Mouse (Mus musculus) heart, postnatal 0 days (tissue): ENCODE measurements around the gene Tpo. TPM values are rescaled to one million over a fixed set of nuclear protein-coding genes. Genes with fewer than 3 reads are reported as not detected.
A peak's percentile ranks its signal among the peaks of the same experiment; 100 is the strongest.

ENCODE experiments used
- ATAC-seq: fragments of 200-750 bp; cut with Nextera tagmentation; 2 replicates; pipeline ENCODE4 v1.8.0; 2017; ENCODE audit warnings: low read depth, moderate number of reproducible peaks, moderate library complexity; ENCODE audit not compliant: insufficient read depth
- DNase-seq: peaks from one replicate; pipeline ENCODE4 v3.0.0-alpha.2; 2016; ENCODE audit warnings: low spot score
- H3K27ac ChIP-seq: fragments of 300-500 bp; sonication (generic); 2 replicates; pipeline ENCODE4 v1.5.1; 2014; ENCODE audit warnings: low read depth, mild to moderate bottlenecking
- H3K27me3 ChIP-seq: fragments of 300-500 bp; sonication (generic); 2 replicates; pipeline ENCODE4 v1.6.1; 2014; ENCODE audit warnings: low read length, mixed read lengths; ENCODE audit not compliant: control insufficient read depth, insufficient read depth
- H3K36me3 ChIP-seq: fragments of 300-500 bp; sonication (generic); replicated peaks from 2 replicates; pipeline ENCODE4 v1.6.1; 2014; ENCODE audit warnings: low read length, mixed read lengths; ENCODE audit not compliant: control insufficient read depth, insufficient read depth
- H3K4me1 ChIP-seq: fragments of 300-500 bp; sonication (generic); 2 replicates; pipeline ENCODE4 v1.6.1; 2014; ENCODE audit warnings: antibody characterized with exemption; ENCODE audit not compliant: control insufficient read depth, insufficient read depth
- H3K4me2 ChIP-seq: fragments of 300-500 bp; sonication (generic); 2 replicates; pipeline ENCODE4 v1.6.1; 2014; ENCODE audit warnings: low read depth, mild to moderate bottlenecking, low read length, moderate library complexity
- H3K4me3 ChIP-seq: fragments of 300-500 bp; sonication (generic); 2 replicates; pipeline ENCODE4 v1.5.1; 2014; ENCODE audit warnings: low read depth, low read length
- H3K9ac ChIP-seq: fragments of 300-500 bp; sonication (generic); replicated peaks from 2 replicates; pipeline ENCODE4 v1.6.1; 2014; ENCODE audit warnings: low read depth, low read length, mixed read lengths
- H3K9me3 ChIP-seq: fragments of 300-500 bp; sonication (generic); replicated peaks from 2 replicates; pipeline ENCODE4 v1.6.1; 2016; ENCODE audit warnings: low read length; ENCODE audit not compliant: control insufficient read depth
- CTCF ChIP-seq: IDR thresholded peaks from 2 replicates; pipeline ENCODE4 v1.5.1; 2016; ENCODE audit warnings: antibody characterized with exemption, control low read depth, low read depth
- EP300 ChIP-seq: IDR thresholded peaks from 2 replicates; pipeline ENCODE4 v1.6.1; 2016; ENCODE audit warnings: antibody characterized with exemption, low read depth
- WGBS: fragments of 180-500 bp; shearing (Covaris S2); extraction: QIAGEN DNeasy Blood & Tissue Kit; methylation state at CpG from one replicate; pipeline ENCODE4 v1.1.7; 2014; 5-methylcytosine and 5-hydroxymethylcytosine counted together
- polyA plus RNA-seq: library from polyadenylated mRNA; unstranded; fragments of >200 nt; fragmentation: Nextera tagmentation; extraction: Ambion mirVana; gene quantifications from 2 replicates; pipeline ENCODE4 v1.2.1, GENCODE M21; 2015
- total RNA-seq: library from RNA; depleted of rRNA; stranded (reverse); fragments of >200 nt; gene quantifications from 2 replicates; pipeline ENCODE4 v1.2.3, GENCODE M21; 2014; ENCODE audit warnings: low replicate concordance; rRNA removed

Gene Tpo
- total RNA-seq (not detected in 2 replicates), polyA plus RNA-seq (0.03 TPM in 1 of 2 replicates, not detected in the other)

- DNase-seq = no peak
- Histone ChIP-seq H3K27ac (no peak within 1 kb of the TSS), H3K9ac (no peak within 1 kb of the TSS), H3K4me2 (no peak within 1 kb of the TSS), H3K4me3 (no peak within 1 kb of the TSS), H3K36me3 (no peaks in the 10 kb centered on the region), H3K4me1 (no peaks in the 10 kb centered on the region), H3K27me3 (no peaks in the 10 kb centered on the region), H3K9me3 (no peaks in the 10 kb centered on the region)
- WGBS = 74% methylated on average over 4 of the region's 4 CpGs
- no peak for ATAC-seq
- TF ChIP-seq EP300 (no peak), CTCF (no peak)
These were observed at the start of gene Tpo for GRCm38 (mm10) chr12:30132524-30132923. Gene Tpo (minus strand): TSS chr12:30132624.

DNA sequence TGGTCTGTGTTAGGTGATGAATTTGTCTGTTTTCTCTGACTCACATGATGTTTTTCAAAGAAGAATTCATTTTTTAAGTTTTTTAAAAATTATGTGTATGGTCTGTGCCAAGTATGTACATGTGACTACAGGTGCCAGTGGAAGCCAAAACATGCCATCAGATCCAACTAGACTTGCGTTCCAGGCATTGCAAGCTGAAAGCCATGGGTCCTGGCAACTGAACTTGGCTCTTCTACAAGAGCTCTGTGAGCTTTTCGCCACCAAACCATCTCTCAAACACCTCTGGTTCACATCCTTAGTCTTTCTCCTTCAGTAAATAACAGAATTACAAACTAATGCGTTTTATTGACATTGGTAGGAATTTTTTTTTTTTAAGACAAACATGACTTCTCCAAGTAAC, 49.3 kb upstream of the Tpo start:
- Histone ChIP-seq H3K4me2 (no peak overlapping the region), H3K27ac (no peak overlapping the region), H3K4me3 (no peak overlapping the region), H3K4me1 (no peaks in the 10 kb centered on the region), H3K9ac (no peak overlapping the region), H3K9me3 (no peaks in the 10 kb centered on the region), H3K27me3 (no peaks in the 10 kb centered on the region), H3K36me3 (no peaks in the 10 kb centered on the region)
- WGBS = 77% methylated on average over 3 of the region's 3 CpGs
- no peak for TF ChIP-seq EP300
- no peak for TF ChIP-seq CTCF
- no peak for ATAC-seq
- DNase-seq = no peak

DNA sequence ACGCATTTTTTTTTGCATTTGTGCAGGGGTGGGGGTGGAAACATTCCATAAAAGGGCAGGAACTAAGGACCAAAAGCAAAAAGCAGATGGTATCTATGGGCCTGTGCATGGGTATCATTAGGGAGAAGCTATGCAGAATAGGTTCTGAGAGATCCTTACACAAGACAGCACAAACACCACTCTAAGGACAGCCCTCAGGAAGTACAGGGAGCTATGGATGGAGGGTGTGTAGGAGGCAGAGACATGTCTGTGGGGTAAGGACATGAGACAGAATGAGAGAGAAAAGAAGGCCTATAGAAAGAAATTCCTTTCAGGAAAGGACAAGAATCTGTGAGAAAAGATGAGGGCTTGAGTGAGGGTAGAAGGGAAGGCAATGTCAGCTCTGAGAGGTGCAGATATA, 47.2 kb upstream of the Tpo start:
- Histone ChIP-seq H3K4me2 (no peak overlapping the region), H3K4me3 (no peak overlapping the region), H3K36me3 (no peaks in the 10 kb centered on the region), H3K27ac (no peak overlapping the region), H3K9ac (no peak overlapping the region), H3K4me1 (no peaks in the 10 kb centered on the region), H3K9me3 (no peaks in the 10 kb centered on the region), H3K27me3 (no peaks in the 10 kb centered on the region)
- TF ChIP-seq EP300 = no peak
- TF ChIP-seq CTCF = no peak
- no peak for DNase-seq
- no peak for ATAC-seq
- WGBS = 70% methylated on average over 1 of the region's 1 CpGs

GRCm38 (mm10) chr12:30177966-30178365, 45.5 kb upstream of the Tpo start:
- Histone ChIP-seq H3K36me3 (no peaks in the 10 kb centered on the region), H3K9ac (no peak overlapping the region), H3K4me2 (no peak overlapping the region), H3K27me3 (no peaks in the 10 kb centered on the region), H3K27ac (no peak overlapping the region), H3K4me3 (no peak overlapping the region), H3K9me3 (no peaks in the 10 kb centered on the region), H3K4me1 (no peaks in the 10 kb centered on the region)
- ATAC-seq (no peak), DNase-seq (no peak)
- no peak for TF ChIP-seq CTCF
- TF ChIP-seq EP300 = no peak
- WGBS = 74% methylated on average over 6 of the region's 6 CpGs

GRCm38 (mm10) chr12:30177529-30177928, 45.1 kb upstream of the Tpo start:
- TF ChIP-seq CTCF (no peak), EP300 (no peak)
- no peak for DNase-seq
- 85% methylated on average over 2 of the region's 2 CpGs for WGBS
- H3K27me3 ChIP-seq = no peaks in the 10 kb centered on the region
- no peak for ATAC-seq
- H3K4me1 ChIP-seq = no peaks in the 10 kb centered on the region
- H3K4me3 ChIP-seq = no peak overlapping the region
- H3K9ac ChIP-seq = no peak overlapping the region
- H3K27ac ChIP-seq = no peak overlapping the region
- no peak overlapping the region for H3K4me2 ChIP-seq
- H3K9me3 ChIP-seq = no peaks in the 10 kb centered on the region
- no peaks in the 10 kb centered on the region for H3K36me3 ChIP-seq

GRCm38 (mm10) chr12:30168491-30168890, 36.1 kb upstream of the Tpo start:
- DNase-seq = peak; percentile 64
- TF ChIP-seq EP300 (no peak), CTCF (no peak)
- no peaks in the 10 kb centered on the region for H3K27me3 ChIP-seq
- no peak overlapping the region for H3K4me3 ChIP-seq
- no peak overlapping the region for H3K4me2 ChIP-seq
- 37% methylated on average over 3 of the region's 3 CpGs for WGBS
- H3K9ac ChIP-seq = no peak overlapping the region
- no peaks in the 10 kb centered on the region for H3K36me3 ChIP-seq
- H3K27ac ChIP-seq = peak overlapping the region; percentile 80
- peak; percentile 60 for ATAC-seq
- H3K4me1 ChIP-seq = peaks cover 20% of the 10 kb centered on the region
- no peaks in the 10 kb centered on the region for H3K9me3 ChIP-seq
